Mouse (Mus musculus) midbrain, embryonic 12.5 days (tissue): ENCODE measurements at regions not wholly inside any gene's neighbourhood (a gene's known extent, or its start where the extent isn't known, plus 50 kb on each side); places are given as distances from the start of the nearest gene placed in this dataset.
A peak's percentile ranks its signal among the peaks of the same experiment; 100 is the strongest.

ENCODE experiments used
- ATAC-seq: fragments of 200-750 bp; cut with Nextera tagmentation; 2 replicates; pipeline ENCODE4 v1.8.0; 2017; ENCODE audit warnings: low read depth, moderate TSS enrichment, moderate library complexity; ENCODE audit not compliant: low FRiP score
- H3K27ac ChIP-seq: fragments of 300-500 bp; sonication (generic); replicated peaks from 2 replicates; pipeline ENCODE4 v1.5.1; 2016; ENCODE audit warnings: mild to moderate bottlenecking
- H3K27me3 ChIP-seq: fragments of 300-500 bp; sonication (generic); 2 replicates; pipeline ENCODE4 v1.6.1; 2016; ENCODE audit warnings: mild to moderate bottlenecking
- H3K36me3 ChIP-seq: fragments of 300-500 bp; sonication (generic); 2 replicates; pipeline ENCODE4 v1.6.1; 2016
- H3K4me1 ChIP-seq: fragments of 300-500 bp; sonication (generic); 2 replicates; pipeline ENCODE4 v1.6.1; 2016
- H3K4me2 ChIP-seq: fragments of 300-500 bp; sonication (generic); replicated peaks from 2 replicates; pipeline ENCODE4 v1.6.1; 2016; ENCODE audit warnings: mild to moderate bottlenecking, moderate library complexity
- H3K4me3 ChIP-seq: fragments of 300-500 bp; sonication (generic); 2 replicates; pipeline ENCODE4 v1.5.1; 2016; ENCODE audit warnings: mild to moderate bottlenecking
- H3K9ac ChIP-seq: fragments of 300-500 bp; sonication (generic); replicated peaks from 2 replicates; pipeline ENCODE4 v1.6.1; 2016; ENCODE audit warnings: mild to moderate bottlenecking, moderate library complexity
- H3K9me3 ChIP-seq: fragments of 300-500 bp; sonication (generic); 2 replicates; pipeline ENCODE4 v1.6.1; 2016; ENCODE audit warnings: mild to moderate bottlenecking
- whole genome bisulfite sequencing: fragments of 180-500 bp; shearing (Covaris S2); methylation state at CpG from one replicate; pipeline ENCODE4 v1.1.7; 2016; 5-methylcytosine and 5-hydroxymethylcytosine counted together

- H3K36me3 ChIP-seq = no peaks in the 10 kb centered on the region
- ATAC-seq = no peak
- no peak overlapping the region for H3K4me3 ChIP-seq
- H3K4me2 ChIP-seq = no peak overlapping the region
- no peaks in the 10 kb centered on the region for H3K9me3 ChIP-seq
- H3K27me3 ChIP-seq = no peaks in the 10 kb centered on the region
- no peak overlapping the region for H3K27ac ChIP-seq
- no peak overlapping the region for H3K9ac ChIP-seq
- H3K4me1 ChIP-seq = peaks cover 11% of the 10 kb centered on the region
- 84% methylated on average over 9 of the region's 9 CpGs for WGBS
These were observed 96.6 kb upstream of the 1700021F07Rik start for GRCm38 (mm10) chr2:173425754-173426153.

- Histone ChIP-seq H3K9me3 (no peaks in the 10 kb centered on the region), H3K4me3 (no peak overlapping the region), H3K27me3 (no peaks in the 10 kb centered on the region), H3K9ac (no peak overlapping the region), H3K4me1 (peaks cover 11% of the 10 kb centered on the region), H3K4me2 (no peak overlapping the region), H3K36me3 (no peaks in the 10 kb centered on the region), H3K27ac (no peak overlapping the region)
- 0 out of 2 replicates have a peak, but pooled peaks have one; percentile 44 for ATAC-seq
- WGBS = 52% methylated on average over 16 of the region's 16 CpGs
These were observed 96.0 kb upstream of the 1700021F07Rik start for GRCm38 (mm10) chr2:173426191-173427065.

GRCm38 (mm10) chr2:173427888-173428450 lies 94.4 kb upstream of the 1700021F07Rik start:
- Histone ChIP-seq H3K36me3 (no peaks in the 10 kb centered on the region), H3K27ac (no peak overlapping the region), H3K9ac (no peak overlapping the region), H3K4me2 (no peak overlapping the region), H3K27me3 (no peaks in the 10 kb centered on the region), H3K4me3 (no peak overlapping the region), H3K4me1 (peaks cover 11% of the 10 kb centered on the region), H3K9me3 (no peaks in the 10 kb centered on the region)
- 80% methylated on average over 10 of the region's 10 CpGs for WGBS
- 0 out of 2 replicates have a peak, but pooled peaks have one; percentile 38 for ATAC-seq

GRCm38 (mm10) chr2:173431841-173432240 lies 90.5 kb upstream of the 1700021F07Rik start:
- Histone ChIP-seq H3K4me2 (no peak overlapping the region), H3K9me3 (no peaks in the 10 kb centered on the region), H3K4me1 (peaks cover 6% of the 10 kb centered on the region), H3K36me3 (no peaks in the 10 kb centered on the region), H3K27me3 (no peaks in the 10 kb centered on the region), H3K4me3 (no peak overlapping the region), H3K9ac (no peak overlapping the region), H3K27ac (no peak overlapping the region)
- ATAC-seq = no peak
- WGBS = 77% methylated on average over 5 of the region's 5 CpGs

- no peaks in the 10 kb centered on the region for H3K36me3 ChIP-seq
- no peaks in the 10 kb centered on the region for H3K27me3 ChIP-seq
- 69% methylated on average over 3 of the region's 3 CpGs for WGBS
- H3K9ac ChIP-seq = no peak overlapping the region
- ATAC-seq = no peak
- H3K4me2 ChIP-seq = no peak overlapping the region
- no peaks in the 10 kb centered on the region for H3K9me3 ChIP-seq
- H3K27ac ChIP-seq = no peak overlapping the region
- H3K4me1 ChIP-seq = peaks cover 6% of the 10 kb centered on the region; the same call in 1 of the 2 replicates
- H3K4me3 ChIP-seq = no peak overlapping the region
These were observed 90.1 kb upstream of the 1700021F07Rik start for GRCm38 (mm10) chr2:173432258-173432657.

- Histone ChIP-seq H3K4me1 (peaks cover 6% of the 10 kb centered on the region; the same call in 1 of the 2 replicates), H3K27me3 (no peaks in the 10 kb centered on the region), H3K36me3 (no peaks in the 10 kb centered on the region), H3K4me2 (no peak overlapping the region), H3K9ac (no peak overlapping the region), H3K9me3 (no peaks in the 10 kb centered on the region), H3K27ac (no peak overlapping the region), H3K4me3 (no peak overlapping the region)
- ATAC-seq = no peak
- 84% methylated on average over 9 of the region's 9 CpGs for WGBS
These were observed 89.3 kb upstream of the 1700021F07Rik start for GRCm38 (mm10) chr2:173432886-173433624.

- Histone ChIP-seq H3K4me2 (no peak overlapping the region), H3K27me3 (0 out of 2 replicates have a peak, but pooled peaks cover 4% of the 10 kb centered on the region), H3K9ac (no peak overlapping the region), H3K36me3 (no peaks in the 10 kb centered on the region), H3K4me3 (no peak overlapping the region), H3K4me1 (peaks cover 6% of the 10 kb centered on the region; the same call in 1 of the 2 replicates), H3K27ac (no peak overlapping the region), H3K9me3 (no peaks in the 10 kb centered on the region)
- no peak for ATAC-seq
- 71% methylated on average over 3 of the region's 3 CpGs for WGBS
These were observed 85.8 kb upstream of the 1700021F07Rik start for GRCm38 (mm10) chr2:173436580-173436979.

GRCm38 (mm10) chr2:173439031-173439430 lies 83.4 kb upstream of the 1700021F07Rik start:
- no peaks in the 10 kb centered on the region for H3K36me3 ChIP-seq
- WGBS = 80% methylated on average over 9 of the region's 9 CpGs
- no peak overlapping the region for H3K4me3 ChIP-seq
- H3K27me3 ChIP-seq = 0 out of 2 replicates have a peak, but pooled peaks cover 4% of the 10 kb centered on the region
- peaks cover 6% of the 10 kb centered on the region; the same call in 1 of the 2 replicates for H3K4me1 ChIP-seq
- H3K9ac ChIP-seq = no peak overlapping the region
- no peak for ATAC-seq
- no peak overlapping the region for H3K27ac ChIP-seq
- H3K4me2 ChIP-seq = no peak overlapping the region
- H3K9me3 ChIP-seq = no peaks in the 10 kb centered on the region

- Histone ChIP-seq H3K4me3 (no peak overlapping the region), H3K4me2 (no peak overlapping the region), H3K9me3 (no peaks in the 10 kb centered on the region), H3K27ac (no peak overlapping the region), H3K4me1 (no peaks in the 10 kb centered on the region), H3K36me3 (no peaks in the 10 kb centered on the region), H3K9ac (no peak overlapping the region), H3K27me3 (0 out of 2 replicates have a peak, but pooled peaks cover 4% of the 10 kb centered on the region)
- 77% methylated on average over 11 of the region's 11 CpGs for WGBS
- no peak for ATAC-seq
These were observed 80.3 kb upstream of the 1700021F07Rik start for GRCm38 (mm10) chr2:173442056-173442455.

GRCm38 (mm10) chr2:173443262-173443661 lies 79.1 kb upstream of the 1700021F07Rik start:
- WGBS = 65% methylated on average over 10 of the region's 10 CpGs
- ATAC-seq = no peak

GRCm38 (mm10) chr2:173444386-173444785 lies 78.0 kb upstream of the 1700021F07Rik start:
- no peak overlapping the region for H3K4me3 ChIP-seq
- no peak for ATAC-seq
- H3K9ac ChIP-seq = no peak overlapping the region
- H3K27ac ChIP-seq = no peak overlapping the region
- H3K9me3 ChIP-seq = no peaks in the 10 kb centered on the region
- H3K4me2 ChIP-seq = no peak overlapping the region
- WGBS = 90% methylated on average over 9 of the region's 9 CpGs
- H3K36me3 ChIP-seq = no peaks in the 10 kb centered on the region
- H3K4me1 ChIP-seq = no peaks in the 10 kb centered on the region
- H3K27me3 ChIP-seq = 0 out of 2 replicates have a peak, but pooled peaks cover 4% of the 10 kb centered on the region

More at GRCm38 (mm10) chr2:173443262-173443661, 79.1 kb upstream of the 1700021F07Rik start:
- Histone ChIP-seq H3K4me3 (no peak overlapping the region), H3K27me3 (0 out of 2 replicates have a peak, but pooled peaks cover 4% of the 10 kb centered on the region), H3K27ac (no peak overlapping the region), H3K9ac (no peak overlapping the region), H3K9me3 (no peaks in the 10 kb centered on the region), H3K4me1 (no peaks in the 10 kb centered on the region), H3K4me2 (no peak overlapping the region), H3K36me3 (no peaks in the 10 kb centered on the region)
